Mouse (Mus musculus) cerebellum, adult 18-20 months (tissue): Measurements from ENCODE around the gene Inhbe.

Source experiments
- DNase-seq, 2 experiments: peaks; one replicate each; pipeline ENCODE4 v3.0.0; 2021

The Inhbe gene

DNA sequence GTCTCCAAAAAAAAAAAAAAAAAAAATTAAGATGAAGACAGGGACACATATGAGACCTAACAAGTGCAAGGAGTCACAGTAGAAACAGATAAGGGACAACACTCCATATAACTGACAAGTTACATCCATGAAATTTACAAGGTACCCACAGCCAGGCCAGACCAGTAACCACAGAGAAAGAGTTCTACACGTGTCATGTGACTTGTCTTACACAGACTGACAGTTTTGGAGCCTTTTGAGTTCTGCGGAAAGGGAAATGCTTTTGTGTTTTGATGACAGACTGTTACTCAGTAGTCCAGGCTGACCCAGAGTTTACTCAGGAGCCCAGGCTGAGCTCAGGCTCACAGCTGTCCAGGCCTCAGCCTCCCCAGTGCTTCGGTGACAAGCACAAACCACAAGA, 11.2 kb downstream of the Inhbe start:
- no peak for DNase-seq

DNA sequence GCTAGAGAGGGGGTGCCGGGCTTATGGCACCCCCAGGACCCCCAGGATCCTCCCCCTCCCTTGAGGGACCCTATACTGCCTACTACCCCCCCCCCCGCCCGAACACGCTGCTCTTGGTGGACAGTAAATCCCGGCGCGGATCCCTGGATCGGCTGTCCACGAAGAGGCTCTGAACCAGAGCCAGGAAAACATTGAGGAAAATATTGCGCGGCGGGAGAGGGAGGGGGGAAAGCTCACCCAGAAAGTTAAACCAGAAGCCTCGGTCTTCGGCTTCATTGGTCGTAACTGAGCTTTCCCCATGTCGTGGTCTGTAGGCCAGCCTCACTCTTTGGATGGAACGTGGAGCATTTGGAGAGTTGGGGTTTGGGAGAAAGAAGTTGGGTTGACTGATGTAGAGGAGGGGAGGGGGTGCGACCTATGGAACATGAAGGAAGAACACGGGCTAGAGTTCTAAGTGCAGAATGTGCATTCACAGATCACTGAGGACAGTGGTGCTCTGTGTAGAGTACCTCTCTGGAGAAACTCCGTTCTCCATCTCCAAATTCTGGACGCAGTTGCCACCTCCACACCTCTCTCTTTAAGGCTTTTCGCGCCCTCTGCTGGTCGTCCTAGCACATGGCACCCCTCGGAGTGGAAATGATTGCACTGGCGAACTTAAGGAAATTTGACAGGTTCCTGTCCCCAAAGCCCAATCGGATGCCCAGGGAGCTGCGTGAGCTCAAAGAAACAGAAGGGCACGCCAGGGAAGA, 12.1 kb downstream of the Inhbe start, which contains the start of gene Gli1:
Gli1 (minus strand) TSS at position 84 of the 749 bp plus-strand sequence.
- DNase-seq = peak; percentile 84 to 86

DNA sequence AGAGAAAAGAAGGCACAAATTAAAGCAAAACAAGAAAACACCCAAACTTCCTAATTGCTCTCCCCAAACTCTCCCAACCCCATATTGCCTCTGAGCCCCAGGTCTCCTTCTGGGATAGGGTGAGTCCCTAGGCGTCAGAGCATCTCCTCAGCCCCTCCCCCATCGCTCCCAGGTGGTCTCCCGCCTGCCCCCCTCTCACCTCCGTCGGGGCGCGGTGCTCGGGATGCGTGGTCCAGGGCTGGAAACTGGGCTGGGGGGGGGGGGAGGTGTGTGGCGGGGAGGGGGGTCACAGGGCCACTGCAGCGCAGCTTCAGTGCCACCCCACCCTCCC, 12.9 kb downstream of the Inhbe start:
- DNase-seq = no peak

DNA sequence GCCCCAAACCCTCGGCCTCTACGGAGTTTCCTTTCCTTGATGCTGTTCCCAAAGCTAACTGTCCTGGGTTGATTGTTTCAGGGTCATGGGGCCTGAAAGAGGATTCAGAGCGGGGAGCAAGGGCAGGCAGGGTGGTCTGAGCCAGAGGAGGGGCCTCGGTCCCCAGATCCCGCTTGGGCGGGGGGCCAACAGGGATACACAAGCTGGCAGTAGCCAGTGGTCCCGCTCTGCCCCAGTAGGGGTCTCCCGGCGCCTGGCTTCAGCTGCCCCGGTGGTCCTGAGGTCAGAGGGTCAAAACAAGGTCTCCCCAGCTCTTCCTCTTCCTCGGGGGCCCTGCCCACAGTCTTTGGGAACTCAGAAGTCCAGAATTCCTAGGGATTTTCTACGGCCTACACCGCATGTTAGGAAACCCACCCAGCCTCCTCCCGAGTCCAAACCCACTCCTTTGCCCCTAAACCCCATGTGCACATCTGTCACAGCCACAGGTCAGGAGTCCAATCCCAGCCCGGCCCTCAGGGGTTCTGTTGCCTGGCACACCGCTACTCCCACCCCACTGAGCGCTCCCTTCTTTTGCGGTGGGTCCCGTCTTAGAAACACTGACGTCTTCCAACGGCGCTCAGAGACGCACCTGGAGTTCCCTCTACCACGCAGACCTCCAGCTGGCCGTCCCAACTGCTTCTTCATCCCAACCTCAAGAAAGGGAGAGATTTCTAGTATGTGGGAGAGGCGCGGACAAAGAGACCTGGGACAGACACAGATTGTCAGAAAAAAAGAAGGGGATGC, 13.4 kb downstream of the Inhbe start:
- no peak for DNase-seq

DNA sequence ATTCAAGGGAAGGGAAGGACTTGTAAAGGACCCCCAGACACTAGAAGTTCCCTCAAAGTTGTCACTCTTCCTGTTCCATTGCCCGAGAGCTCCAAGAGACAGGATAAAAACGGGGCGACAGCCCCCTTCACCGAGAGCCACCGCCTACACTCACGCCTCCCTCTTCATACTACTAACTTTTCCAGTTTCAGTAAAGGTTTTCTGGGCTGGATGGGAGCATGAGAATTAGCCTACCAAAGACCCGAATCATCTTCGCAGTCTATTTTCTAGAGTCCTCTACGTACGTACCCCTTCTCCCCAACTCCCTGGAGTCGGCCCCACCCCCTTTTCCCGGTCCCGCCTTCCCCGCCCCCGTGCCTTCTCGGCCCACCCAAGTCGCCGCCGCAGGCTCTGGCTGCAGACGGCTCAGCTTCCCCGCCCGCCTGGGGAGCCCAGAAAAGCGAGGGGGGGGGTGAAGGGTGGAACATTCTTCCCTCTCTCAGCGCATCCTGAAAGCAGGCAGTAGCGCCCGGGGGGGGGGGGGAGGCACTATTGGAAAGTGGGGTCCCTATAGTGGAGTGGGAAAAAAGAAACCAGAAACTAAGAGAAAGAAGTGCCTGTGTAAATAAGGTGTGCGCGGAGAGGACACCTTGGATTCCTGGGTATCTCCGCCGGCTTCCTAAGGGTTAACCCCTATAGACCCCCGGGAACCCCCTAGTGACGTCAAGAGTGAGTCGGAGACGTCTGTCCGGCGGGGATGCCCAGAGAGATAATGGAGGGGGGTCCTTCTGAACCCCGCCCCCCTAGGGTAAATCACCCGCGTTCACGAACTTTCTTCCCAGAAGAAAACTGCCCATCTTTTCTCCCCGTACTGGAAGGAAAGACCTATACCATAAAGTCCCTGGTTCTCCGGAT, 14.3 kb downstream of the Inhbe start:
- no peak for DNase-seq

DNA sequence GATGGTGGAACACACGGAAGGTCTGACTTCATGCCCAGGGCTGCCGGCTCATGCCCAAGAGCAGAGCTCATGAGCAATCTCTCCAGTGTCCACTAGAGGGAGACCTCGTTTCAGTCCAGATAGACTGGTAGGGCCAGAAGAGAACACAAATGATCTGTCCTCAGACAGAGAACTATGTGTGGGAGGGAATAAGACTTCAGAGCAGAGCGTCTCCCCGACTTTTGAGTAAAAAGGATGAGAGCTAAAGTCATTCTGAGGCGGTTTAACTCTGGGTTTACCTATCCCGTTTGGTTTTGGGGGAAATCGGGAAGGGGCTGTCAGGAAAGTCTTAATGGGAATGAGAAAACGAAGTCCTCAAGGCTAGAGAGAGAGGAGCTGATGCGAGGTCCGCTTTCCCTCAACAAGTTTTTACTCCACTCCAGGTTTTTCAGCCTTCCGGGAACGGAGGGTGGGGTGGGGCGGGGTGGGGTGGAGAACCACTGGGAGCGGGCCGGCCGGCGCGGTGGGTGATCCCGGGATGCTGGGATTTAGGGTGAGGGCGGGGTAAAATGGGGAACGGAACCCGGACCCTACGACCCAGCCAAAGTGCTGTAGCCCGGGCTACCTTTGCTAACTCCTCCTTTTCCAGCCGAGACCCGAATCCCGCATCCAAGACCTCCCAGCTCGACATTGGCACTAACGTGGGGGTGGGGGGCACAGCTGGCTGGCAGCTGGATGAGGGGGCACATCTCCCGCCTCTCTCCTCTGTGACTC, 15.1 kb downstream of the Inhbe start:
- DNase-seq = peak; percentile 89 to 93

DNA sequence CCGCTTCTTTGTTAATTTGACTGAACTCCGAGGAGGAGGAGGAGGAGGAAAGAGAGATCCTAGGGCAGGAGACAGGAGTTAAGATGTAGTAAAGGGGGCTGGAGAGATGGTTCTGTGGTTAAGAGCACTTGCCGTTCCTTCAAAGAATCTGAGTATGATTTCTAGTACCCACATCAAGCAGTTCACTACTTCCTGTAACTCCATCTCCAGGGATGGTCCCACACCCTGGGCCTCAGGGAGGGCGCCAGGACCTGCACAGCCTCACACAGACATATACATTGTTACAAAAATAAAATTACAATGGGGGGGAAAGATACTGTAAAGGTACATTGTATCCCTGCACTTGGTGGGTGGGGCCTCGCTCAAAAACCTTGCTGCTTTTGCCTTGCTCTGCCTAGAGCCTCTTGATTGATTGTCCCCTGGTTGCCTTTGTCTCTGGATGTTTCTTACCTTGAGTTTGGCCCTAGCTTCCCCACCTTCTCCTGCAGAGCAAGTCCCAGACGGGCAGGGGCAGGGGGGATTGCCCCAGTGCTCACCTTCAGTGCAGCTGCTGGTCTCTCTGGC, 16.6 kb downstream of the Inhbe start:
- DNase-seq = no peak

DNA sequence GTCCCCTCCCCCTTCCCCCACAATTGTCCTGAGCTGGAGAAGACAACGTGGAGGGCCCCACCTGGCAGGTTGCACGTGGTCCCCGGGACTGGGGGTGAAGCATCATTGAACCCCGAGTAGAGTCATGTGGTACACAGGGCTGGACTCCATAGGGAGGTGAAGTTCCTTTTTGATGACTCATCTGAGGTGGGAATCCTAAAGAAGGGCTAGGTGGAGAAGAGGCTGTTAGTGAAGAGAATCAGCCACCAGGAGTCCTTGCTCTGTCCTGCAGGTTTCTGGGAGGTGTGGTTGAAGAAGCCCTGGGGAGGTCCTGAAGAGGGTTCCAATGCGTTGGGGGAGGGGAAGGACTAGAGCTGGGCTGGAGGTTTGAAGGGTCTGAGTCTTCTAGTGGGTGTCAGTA, 17.3 kb downstream of the Inhbe start:
- no peak for DNase-seq

DNA sequence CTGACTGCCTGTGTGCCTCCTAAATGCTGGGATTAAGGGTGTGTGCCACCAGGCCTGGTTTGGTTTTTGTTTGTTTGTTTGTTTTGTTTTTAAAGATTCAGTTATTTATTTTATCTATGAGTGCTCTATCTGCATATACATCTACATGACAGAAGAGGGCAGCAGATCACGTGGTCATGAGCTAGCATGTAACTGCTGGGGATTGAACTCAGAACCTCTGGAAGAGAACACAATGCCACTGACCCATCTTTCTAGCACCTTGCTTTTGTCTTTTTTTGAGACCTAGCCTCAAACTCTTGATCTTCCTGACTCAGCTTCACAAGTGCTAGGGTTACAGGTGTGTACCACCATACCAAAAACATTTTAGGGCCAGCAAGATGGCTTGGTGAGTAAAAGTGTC, 18.9 kb downstream of the Inhbe start:
- DNase-seq = no peak

DNA sequence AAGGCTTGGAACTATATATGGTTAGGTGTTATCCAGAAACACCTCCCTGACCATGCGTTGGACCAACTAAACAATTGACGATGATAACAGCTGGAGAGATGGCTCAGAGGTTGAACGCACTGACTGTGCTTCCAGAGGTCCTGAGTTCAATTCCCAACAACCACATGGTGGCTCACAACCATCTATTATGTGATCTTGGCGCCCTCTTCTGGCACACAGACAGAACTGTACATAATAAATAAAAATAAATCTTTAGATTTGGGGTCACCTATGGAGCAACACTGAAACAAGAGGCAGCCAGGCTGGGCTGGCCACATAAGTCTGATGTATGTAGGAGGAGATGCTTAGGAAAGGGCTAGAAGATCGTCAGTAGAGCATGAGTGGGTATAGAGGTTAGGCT, 21.1 kb downstream of the Inhbe start:
- no peak for DNase-seq

DNA sequence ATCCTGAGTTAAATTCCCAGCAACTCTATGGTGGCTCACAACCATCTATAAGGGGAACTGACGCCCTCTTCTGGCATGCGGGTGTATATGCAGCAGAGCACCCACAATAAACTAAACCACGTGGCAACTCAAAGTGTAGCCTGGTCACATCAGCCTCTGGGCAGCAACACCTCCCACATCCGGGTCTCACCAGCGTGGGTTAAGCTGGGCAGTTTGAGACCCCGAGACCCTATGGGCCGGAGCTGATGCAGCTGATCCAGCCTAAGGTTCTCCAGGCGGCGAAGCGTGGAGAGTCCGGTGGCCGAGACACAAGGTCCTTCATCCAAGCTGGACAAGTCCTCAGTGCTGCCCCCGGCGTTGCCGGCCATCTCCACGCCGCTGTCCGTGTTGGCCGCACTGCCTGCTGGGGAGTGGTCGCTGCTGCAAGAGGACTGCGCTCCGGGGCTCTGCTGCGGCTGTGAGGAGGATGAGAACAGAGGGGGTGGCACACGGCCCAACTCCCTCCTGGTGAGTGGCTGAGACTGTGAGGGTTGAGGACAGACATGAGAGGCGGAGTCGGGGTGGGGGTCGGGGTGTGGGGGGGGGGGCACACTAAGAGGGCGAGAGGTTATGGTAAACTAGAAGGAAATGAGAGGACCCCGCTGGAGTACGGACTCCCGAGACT, 21.9 kb downstream of the Inhbe start:
- DNase-seq = no peak

DNA sequence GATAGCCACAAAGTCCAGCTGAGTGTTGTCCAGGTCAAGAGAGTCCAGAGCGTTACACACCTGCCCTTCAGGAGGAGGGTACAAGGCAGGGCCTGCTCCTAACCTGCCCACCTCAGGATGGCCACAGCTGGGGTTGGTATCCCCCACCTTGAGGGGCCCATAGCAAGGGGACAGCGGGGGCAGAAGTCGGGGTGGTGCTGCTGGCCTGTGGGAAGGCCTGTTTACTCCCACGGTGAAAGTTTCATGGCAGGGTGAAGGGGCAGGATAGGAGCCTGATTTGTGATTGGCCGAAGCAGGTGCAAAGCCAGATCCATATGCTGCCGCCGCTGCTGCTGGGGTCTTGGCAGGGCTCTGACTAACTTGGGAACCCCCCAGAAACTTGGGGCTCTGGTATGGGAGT, 24.0 kb downstream of the Inhbe start:
- DNase-seq = no peak

DNA sequence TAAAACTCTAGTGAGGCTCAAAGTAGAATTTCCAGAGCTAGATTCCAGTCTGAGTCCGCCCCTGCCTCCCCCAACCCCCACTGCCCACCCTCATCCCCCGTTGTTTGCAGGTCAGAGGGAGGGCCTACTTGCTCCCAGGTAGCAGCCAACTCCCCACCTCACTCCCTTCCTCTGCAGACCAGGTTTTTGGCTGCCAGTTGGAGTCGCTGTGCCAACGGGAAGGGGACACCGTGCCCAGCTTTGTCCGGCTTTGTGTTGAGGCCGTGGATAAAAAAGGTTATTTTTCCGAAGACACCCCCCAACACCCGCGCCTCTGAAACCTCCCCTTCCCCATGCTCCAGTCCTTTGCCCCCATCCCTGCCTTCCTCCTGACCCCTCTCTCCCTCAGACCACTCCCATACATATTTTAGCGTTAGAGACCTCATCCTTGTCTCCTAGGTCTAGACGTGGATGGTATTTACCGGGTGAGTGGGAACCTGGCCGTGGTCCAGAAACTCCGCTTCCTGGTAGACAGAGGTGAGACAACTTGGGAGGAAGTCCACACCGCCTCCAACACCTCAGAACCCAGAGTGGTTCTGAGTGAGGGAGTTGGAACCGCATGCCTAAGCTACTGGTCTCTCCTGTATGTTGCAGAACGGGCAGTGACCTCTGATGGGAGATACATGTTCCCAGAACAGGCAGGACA, 26.6 kb downstream of the Inhbe start:
- no peak for DNase-seq

DNA sequence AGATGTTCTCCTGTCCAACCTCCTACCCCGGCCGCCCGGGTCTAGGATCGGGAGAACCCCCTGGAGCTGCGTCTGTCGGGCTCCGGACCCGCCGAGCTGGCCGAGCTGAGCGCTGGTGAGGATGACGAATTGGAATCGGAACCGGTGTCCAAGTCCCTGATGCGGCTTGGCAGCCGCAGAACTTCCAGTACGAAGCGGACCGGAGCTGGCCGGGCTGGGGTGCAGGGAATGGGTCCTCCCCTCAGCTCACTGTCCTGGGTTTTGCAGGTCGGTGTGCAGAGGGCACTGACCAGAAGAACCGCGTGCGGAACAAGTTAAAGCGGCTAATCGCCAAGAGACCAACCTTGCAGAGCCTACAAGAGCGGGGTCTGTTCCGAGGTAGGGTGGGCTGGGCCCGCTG, 27.4 kb downstream of the Inhbe start:
- peak in 1 of 2 experiments; percentile 41 for DNase-seq

DNA sequence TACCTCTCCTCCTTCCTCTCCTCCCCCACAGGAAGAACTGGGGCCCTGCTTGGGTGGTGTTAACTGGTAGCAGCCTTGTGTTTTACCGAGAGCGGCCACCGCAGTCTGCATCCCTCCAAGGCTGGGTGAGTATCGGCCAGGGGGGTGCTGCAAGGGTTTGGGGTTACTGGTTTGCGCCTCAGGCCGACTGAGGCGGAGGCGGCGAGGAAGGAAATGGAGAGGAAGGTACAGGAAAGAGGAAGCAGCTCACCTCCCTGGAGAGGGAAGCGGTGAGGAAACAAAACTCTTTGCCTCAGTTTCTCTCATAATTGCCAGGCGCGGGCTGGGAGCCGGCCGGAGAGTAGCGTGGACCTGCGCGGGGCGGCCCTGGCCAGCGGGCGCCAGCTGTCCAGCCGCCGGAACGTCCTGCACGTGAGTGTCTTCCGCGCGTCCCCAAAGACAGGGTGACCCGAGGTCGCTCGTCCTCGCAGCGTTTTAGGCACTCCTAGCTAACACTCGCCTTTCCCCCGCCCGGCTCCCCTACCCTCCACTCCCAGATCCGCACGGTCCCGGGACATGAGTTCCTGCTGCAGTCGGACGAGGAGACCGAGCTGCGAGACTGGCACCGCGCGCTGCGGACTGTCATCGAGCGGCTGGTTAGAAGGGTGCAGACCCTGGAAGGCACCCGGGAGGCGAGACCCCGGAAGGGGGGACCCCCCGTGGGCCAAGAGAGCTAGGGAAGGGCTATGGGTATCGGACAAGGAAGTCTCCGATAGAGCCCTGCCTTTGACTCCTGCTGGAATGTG, 28.0 kb downstream of the Inhbe start:
- peak in 1 of 2 experiments; percentile 25 for DNase-seq

DNA sequence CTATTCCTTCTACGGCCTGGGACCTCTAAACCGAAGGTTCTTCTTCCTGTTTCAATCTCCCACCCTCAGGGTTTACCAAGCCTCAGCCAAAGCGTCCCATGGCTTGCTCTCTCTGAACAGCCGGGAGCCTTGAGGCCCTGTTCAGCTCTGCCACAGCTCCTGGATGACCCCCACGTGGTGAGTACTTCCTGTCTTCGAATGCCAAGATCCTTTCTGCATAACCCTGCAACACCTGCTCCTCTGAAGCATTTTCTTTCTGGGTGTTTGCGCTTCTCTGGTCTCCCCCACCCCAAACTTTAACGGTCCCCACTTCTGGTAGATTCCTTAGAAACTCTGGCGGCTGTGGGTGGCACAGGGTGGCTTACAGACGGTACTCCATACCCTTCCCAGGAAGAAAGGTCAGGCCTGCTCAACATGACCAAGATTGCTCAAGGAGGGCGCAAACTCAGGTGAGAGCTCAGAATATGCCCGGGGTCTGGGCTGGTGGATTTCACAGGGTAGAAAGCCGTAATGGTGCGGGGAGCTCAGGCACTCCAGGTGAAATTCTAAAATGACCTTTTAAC, 28.7 kb downstream of the Inhbe start:
- no peak for DNase-seq

DNA sequence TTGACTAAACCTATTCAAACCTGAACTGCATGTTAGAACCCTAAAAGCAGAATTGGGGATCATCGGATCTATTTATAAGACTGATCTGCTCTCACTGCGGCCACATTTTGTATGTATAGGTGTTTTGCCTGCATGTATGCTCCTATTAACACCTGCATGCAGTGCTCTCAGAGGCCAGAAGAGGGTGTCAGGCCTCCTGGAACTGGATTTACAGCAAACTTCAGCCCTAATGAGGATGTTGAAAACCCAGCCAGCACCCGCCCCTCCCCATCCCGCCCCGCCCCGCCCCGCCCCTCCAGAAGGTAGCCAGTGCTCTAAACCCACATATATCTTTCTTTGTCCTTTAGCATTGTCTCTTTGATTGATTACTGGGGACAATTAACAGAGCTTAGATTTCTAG, 29.7 kb downstream of the Inhbe start:
- no peak for DNase-seq

DNA sequence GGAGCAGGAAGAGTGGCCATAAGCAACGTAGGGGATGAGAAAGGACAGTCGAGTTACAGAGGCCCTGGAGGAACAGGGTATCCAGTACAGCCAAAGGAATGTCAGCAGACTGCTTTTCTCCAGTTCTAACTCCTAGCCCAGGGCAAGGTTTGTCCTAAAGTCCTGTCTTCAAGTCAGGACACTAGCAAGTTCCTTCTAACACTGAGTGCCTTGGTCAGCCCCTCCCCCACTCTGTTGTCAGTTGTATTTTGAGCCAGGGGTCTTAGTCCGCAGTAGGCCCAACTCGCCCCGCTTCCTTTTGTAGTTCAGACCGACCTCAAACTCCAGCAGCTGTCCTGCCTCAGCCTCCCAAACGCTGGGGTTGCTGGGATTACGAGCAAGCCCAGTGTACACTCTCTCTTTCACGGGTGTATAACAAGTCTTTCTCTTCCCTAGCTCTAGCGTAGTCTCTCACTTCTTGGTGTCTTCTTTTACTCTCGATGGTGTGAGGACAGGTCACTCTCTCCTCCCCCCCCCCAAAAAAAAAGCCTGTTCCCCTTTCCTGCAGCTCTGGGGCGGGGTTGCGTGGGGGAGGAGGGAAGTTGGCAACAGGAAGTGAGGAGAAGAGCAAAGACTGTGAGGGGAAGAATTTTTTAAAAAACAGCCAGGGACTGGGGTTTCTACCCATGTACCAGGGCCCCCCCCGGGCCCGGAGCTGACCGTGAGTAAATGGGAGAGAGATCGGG, 30.9 kb downstream of the Inhbe start:
- no peak for DNase-seq

DNA sequence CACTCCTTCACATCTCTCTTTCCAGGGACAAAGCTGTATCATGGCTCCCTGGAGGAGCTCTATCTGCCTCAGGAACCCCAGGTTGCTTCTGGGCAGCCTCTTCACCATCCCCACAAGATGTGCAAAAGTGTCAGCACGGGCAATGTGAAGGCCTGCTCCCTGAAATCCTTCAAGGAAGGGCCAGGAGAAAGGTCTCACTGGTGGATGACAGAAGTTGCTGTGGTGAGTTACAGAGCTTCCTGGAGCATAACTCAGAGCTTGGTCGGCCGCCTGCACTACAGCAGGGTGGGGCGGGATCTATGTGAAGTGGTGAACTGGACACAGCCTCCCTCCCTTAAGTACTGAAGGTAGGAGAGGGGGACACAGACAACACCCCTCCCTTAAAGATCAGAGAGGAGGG, 31.5 kb downstream of the Inhbe start:
- no peak for DNase-seq
